Mouse (Mus musculus) right cerebral cortex, postnatal 14 days (tissue): ENCODE results near the gene 2700097O09Rik.
"Not testable (repeated sequence)": the region's sequence is repeated elsewhere in the genome, so short reads cannot be mapped to it uniquely, and the experiment has no call there.

Experiments used
- DNase-seq: peaks from one replicate; pipeline ENCODE4 v3.0.0; 2022

The 2700097O09Rik gene

DNA sequence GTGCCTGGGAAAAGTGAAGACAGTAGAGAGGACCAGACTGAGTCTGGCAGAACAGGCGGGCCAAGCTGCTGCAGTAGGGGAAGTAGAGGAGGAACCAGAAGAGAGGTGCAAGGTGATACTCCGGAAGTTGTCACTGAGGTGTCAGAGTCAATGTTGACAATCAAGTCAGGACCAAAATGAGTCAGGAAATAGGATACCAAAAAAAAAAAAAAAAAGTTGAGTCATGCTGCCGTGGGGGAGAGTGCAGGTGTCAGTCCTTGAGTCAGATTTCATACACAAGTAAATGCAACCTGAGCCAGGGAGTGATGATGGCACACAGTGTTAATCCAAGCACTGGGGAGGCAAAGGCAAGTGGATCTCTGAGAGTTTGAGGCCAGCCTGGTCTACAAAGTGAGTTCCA is 52.8 kb downstream of the 2700097O09Rik start:
- no peak for DNase-seq

DNA sequence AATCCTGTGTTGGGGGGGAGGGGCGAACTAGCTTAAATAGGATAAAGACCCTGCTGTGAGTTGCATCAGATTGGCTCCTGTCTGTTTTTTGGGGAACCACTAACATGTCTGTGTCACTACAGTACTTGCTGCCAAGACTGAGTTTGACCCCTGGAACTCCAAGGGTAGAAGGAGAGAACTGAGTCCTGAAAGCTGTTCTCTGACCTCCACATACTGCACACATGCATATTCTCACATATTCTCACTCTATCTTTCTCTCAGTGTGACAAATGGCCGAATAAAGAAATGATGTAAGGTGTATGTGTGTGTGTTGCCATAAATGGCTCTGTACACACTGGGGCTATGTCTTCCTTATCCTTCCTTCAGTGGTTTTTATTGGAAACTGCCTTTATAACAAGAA is 56.6 kb downstream of the 2700097O09Rik start:
- DNase-seq: no peak

DNA sequence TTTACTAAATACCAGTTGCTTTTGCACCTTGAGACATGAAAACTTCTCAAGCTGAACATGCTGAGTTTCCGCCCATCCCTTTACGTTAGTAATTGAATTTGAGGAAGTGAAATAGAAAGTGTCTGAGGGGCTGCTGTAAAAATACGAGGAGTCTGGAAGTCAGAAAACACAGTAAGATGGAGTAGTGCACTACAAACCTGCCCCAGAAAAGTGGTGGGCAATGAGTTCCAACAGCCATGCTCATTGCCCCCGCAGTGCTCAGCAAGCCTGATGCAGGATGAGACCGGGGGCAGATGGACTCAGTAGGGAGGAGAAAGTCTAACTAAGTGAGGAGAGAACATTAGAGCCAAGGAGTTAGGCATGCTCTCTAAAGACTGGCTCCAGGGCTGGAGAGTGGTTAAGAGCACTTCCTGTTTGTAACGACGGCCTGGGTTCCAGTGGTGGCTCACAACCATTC is 60.5 kb downstream of the 2700097O09Rik start:
- no peak for DNase-seq

DNA sequence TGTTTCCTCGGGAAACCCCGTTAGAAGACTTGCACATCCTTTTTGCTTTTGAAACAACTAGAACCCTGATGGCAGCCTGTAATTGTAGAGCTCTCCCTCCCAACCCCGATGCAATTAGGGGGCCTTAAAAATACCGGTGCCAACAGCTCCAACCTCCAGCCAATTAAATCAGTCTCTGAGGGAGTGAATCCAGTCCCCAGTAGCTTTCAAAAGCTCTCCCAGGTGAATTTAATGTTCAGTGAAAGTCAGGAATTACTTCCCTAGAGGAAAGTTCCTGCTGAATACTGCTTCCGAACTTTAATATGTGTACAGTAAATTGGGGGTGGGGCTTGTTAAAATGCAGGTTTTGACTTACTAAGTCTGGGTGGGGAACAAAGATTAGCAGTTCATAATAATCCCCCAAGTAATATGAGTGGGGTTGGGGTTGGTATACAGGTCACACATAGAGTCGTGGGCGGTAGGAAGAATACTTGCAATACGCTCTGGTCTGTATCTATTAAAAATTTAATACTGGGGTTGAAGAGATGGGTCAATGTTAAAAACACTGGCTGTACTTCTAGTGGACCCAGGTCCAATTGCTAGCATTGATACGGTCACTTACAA is 62.7 kb downstream of the 2700097O09Rik start:
- no peak for DNase-seq

DNA sequence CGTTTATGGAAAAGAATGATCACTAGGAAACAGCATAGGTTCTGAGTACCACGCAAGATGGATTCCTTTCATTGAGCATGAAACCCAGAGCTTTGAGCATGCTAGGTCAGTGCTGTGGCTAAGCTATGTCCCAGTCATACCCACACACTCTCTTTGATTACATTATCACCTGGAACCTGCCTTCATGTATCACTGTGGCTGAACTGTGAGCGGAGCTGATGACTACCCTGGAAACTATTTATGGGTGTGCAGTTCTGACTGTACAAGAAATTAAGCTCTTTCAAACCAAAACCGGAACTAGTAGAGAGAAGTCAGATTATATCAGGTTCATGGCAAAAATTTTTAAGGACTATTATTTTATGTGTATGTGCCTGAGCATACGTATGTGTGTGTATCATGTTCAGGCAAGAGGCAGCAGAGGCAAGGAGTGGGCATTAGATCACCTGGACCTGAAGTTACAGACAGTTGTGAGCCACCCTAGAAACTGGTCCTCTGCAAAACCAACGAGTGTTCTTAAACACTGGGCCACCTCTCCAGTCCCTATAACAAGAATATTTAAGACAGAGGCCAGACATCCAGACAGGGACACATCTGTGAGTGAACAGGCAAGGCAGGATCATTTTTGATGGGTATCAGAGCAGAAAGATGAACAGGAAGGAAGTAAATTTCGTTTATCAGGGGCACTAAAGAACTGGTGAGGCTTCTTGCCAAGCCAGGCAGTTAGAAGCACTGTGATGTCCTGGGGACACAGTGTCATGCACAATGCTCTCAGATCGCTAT is 63.4 kb downstream of the 2700097O09Rik start:
- DNase-seq: no peak

DNA sequence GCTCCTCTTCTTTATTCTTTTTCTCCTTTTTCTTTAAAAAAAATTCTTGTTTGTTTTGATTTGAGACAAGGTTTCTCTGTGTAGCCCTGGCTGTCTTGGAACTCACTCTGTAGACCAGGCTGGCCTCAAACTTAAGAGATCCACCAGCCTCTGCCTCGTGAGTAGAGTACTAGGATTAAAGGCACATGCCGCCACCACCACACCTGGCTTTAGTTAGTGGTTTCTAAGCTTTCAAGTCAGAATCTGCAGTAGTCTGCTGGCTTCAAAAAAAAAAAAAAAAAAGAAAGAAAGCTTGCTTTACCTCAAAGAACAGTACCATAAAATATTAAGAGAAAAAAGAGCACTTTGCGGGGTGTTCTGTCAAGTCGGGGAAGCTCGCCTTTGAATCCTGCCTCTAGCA is 64.5 kb downstream of the 2700097O09Rik start:
- DNase-seq: no peak

DNA sequence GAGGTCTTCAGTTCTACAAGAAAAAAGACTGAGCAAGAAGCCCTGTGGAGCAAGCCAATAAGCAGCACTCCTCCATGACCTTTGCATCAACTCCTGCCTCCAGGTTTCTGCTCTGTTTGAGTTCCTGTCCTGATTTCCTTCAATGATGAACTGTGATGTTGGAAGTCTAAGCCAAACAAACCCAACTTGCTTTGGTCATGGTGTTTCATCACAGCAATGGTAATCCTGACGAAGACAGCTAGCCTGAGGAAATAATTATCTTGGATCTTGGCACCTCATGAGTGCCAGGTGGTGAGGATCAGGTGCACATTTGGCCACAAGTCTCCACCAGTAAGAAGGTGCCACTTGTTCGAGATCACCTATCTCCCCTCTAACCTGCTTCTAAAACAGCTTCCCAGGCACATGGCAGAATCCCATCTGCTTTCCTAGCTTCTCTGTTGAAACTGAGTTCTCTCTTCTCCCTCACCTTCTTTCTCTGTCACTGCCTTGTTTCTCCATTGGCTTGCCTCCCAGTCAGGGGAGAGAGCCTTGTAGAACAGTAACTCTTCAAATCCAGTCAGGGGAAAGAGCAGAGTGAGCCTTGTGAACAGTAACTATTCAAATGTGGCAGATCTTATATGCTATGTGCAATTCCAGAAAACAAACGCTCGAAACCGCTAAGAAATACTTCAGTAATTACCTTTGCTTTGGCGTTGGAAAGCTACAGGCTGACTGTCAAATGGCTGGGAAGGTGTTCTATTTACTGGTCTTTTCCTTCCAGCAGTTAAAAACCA is 66.1 kb downstream of the 2700097O09Rik start, which contains the start of gene Baz1a:
Baz1a (minus strand) TSS at position 723 of the 773 bp plus-strand sequence.
- no peak for DNase-seq

DNA sequence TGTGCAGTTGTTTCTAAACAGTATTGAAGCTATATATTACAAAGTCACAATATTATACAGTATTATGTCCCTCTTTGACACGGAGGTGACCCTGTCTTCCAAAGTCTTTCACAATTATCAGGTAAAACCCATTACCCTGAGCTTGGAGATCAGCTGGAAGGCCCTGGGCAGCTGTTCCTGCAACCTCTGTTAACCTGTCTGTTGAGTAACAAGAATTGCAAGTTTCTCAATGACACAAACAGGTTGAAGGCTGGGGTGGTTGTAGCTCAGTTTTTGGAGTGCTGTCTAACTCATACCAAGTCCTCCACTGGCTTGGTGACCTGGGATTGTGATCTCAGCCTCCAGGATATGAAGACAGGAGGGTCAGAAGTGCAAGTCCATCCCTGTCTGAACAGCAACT is 66.9 kb downstream of the 2700097O09Rik start:
- no peak for DNase-seq

DNA sequence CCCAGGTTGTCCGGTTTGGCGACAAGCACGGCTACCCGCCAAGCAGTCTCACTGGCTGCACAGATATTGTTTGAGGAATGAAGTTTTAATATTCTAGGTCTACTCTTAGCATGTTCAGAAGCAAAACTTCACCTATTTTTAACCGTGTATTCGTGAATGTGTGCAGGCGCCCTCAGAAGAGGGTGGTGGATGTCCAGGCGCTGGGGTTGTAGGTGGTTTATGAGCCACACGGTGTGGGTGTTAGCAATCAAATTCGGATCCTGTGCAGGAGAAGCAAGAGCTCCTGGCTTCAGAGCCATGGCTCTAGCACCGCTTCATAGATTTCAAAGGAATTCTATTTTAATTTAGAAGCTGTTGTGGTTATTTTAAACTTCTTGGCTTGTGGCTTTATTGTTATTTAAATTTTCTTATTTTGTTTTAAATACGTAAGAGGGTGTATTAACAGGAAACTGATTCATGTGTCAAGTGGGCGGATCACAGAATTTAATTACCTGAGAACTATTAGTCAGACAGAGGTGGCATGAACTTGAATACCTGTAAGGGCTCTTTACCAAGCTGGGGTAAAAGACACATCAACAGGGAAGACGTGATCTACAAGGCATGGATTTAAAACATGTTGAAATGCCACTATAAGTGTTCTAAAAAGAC is 72.4 kb downstream of the 2700097O09Rik start:
- no peak for DNase-seq

DNA sequence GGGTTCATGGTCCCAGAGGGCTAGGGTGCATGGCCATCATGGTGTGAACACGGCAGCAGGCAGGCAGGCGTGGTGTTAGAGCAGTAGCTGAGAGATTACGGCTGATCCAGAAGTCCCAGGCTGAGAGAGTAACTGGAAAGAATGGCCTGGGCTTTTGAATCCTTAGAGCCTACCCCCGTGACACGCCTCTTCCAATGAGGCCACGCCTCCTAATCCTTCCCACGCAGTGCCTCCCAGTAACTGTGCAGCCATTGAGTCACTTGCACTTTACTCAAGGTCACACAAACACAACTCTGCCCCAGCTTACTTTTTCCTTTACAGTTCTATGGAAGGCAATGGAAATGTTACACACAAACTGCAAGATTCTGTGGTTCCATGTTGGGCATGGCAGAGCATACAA is 73.8 kb downstream of the 2700097O09Rik start:
- no peak for DNase-seq

DNA sequence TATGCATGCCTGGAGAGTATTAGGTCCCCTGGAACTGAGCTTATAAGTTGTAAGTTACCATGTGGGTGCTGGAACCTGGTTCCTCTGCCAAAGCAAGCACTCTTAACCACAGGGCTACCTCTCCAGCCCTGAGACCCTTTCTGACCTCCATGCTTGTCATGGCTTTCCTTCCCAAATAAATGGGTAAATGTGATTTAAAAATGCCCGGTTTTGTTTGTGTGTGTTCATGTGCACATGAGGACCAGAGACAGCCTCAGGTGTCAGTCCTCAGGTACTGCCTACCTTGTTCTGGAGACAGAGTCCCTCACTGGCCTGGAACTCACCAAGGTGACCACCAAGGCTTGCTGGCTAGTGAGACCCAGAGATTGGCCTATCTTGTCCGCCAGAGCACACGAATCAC is 75.5 kb downstream of the 2700097O09Rik start:
- DNase-seq: no peak

DNA sequence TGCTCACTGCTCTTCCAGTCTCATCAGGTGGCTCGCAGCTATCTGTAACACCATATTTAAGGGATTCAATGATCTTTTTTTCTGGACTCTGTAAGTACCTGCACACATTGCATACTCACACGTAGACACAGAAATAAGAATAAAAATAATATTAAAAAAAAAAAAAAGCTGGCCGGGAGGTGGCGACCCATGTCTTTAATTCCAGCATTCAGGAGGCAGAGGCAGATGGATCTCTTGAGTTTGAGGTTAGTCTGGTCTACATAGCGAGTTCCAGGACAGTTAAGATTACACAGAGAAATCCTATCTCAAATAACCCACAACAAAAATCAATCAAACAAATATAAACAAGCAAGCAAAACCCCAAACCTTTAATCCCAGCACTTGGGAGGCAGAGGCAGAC is 76.1 kb downstream of the 2700097O09Rik start:
- no peak for DNase-seq

DNA sequence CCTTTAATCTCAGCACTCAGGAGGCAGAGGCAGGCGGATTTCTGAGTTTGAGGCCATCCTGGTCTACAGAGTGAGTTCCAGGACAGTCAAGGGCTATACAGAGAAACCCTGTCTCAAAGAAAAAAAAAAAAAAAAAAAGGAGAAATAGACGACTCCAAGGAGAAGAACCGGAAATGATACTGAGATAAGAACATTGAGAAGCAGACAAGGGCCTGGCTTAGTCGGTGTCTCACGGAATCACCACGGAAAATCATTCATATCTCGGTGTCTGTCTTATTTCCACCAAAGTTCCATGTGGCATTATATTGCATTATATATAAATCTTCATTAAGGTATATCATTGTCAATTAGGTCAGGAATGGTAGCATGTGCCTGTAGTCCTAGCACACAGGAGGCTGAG is 77.4 kb downstream of the 2700097O09Rik start:
- DNase-seq: not testable (repeated sequence)

DNA sequence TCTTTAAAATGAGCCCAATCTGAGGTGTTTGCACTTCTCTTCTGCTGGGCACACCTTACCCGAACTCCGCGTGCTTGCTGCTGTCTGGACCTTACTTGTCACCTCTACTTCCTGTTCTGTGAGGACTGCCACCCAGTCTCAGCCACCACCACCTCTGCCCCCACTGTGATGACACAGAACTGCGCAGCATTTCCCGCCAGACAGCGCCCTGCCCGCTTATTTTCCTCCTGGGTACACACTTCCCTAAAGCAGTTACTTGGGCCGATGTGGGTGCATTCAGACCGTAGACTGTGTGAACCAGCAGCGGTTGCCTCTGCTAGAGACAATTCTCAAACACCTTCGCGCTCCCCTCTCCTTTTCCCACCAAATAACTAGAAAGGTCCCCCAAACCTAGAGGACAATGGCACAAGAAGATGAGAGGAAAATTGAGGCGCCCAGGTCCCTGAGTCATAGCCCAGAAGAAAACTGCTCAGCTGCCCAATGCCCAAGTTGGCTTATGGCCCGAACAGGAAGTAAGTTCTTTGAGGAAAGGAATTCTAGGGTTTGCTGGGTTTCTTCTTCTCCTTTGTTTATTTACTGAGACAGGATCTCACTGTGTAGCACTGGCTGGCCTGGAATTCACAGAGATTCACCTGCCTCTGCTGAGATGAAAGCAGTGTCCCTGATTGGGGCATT is 80.8 kb downstream of the 2700097O09Rik start:
- no peak for DNase-seq

DNA sequence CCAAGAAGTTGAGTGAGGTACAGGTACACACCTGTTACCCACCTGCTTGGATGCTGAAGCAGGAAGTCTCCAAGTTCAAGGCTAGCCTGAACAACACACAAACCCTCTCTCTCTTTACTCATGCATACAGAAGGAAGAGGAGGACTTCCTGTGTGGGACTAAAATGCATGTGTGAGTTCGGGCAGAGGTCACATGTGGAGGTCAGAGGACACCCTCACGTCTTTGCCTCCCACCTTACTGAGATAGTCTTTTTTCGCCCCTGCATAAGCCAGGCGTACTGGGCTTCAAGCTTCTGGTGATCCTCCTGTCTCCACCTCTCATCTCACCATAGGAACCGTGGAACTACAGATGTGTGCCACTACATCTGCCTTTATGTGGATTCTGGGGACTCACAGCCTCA is 81.5 kb downstream of the 2700097O09Rik start:
- no peak for DNase-seq

DNA sequence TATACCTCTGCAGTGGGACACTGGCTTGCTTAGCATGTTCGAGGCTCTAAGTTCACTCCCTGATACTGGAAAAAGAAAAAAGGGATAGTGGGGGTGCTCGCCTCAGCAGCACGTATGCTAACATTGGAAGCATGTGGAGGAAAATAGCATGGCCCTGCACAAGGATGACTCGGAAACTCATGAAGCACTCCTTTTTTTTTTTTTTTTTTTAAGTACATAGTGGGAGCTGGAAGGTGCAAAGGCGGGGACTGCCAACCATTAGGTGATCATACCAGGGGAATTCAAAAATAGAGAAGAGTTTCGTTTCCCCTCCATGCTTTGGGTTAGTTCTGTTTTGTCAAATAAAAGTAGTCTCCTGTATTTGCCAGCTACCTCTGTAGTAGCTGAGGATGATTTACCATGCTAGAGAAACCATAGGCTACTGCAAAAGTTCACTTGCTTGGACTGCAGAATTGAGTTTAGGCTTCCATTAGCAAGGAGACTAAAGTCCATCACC is 82.9 kb downstream of the 2700097O09Rik start:
- DNase-seq: no peak

DNA sequence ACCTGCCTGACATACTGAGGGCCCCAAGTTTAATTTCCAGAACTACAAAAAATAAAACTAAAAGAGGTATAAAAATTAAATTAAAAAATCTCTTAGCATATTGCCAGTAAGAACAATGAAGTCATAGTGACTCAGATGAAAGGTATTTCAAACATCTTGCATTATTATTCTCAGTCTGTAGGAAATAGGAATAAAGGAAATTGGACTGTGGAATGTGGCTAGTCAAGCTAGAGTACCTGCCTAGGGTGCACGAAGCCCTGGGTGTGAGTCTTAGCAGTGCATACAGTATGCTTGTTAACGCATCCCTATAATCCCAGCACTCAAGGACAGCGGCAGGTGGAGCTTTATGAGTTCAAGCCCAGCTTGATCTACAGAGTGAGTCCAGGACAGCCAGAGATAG is 83.9 kb downstream of the 2700097O09Rik start:
- DNase-seq: no peak
